Mouse (Mus musculus) G1E (cell line): ENCODE data around the gene Wdr54.

Experiments used
- CTCF ChIP-seq: IDR thresholded peaks from 2 replicates; pipeline ENCODE4 v1.5.1; 2012; ENCODE audit warnings: low read depth, low read length, inconsistent platforms, mixed read lengths
- GATA1 ChIP-seq: IDR thresholded peaks from 2 replicates; pipeline ENCODE4 v1.6.1; 2012; ENCODE audit warnings: borderline replicate concordance, low read length, inconsistent platforms, mixed read lengths
- GATA2 ChIP-seq: IDR thresholded peaks from 2 replicates; pipeline ENCODE4 v1.6.1; 2012; ENCODE audit warnings: low read depth, low read length, inconsistent platforms, borderline replicate concordance
- POLR2AphosphoS5 ChIP-seq: IDR thresholded peaks from 2 replicates; pipeline ENCODE4 v1.6.1; 2012; ENCODE audit warnings: low read depth, low read length, inconsistent platforms; ENCODE audit not compliant: insufficient replicate concordance
- TAL1 ChIP-seq: conservative IDR thresholded peaks from 2 replicates; pipeline ENCODE4 v1.6.1; 2012; ENCODE audit warnings: low read depth, low read length, inconsistent platforms, mixed read lengths

- TF ChIP-seq TAL1 (no peak), CTCF (no peak), GATA1 (no peak), POLR2AphosphoS5 (no peak), GATA2 (no peak)
Observed at GRCm38 (mm10) chr6:83179390-83180117, 23.4 kb upstream of the Wdr54 start.
